Mouse (Mus musculus): ENCODE measurements around the gene Nmnat2. TPM values are rescaled to one million over a fixed set of nuclear protein-coding genes. Genes with fewer than 3 reads are reported as not detected.

Gene Nmnat2
- polyA plus RNA-seq, 1 experiment from 2014 or later = 2.4 TPM

Other genes with a start within 250 kb of the Nmnat2 start
- not detected in 2 replicates for gene Apobec4, start 204.4 kb upstream of the Nmnat2 start, polyA plus RNA-seq (2015; fragmentation: Nextera tagmentation; extraction: Ambion mirVana)
- 42.8 and 46.6 TPM in 2 replicates for gene Rgl1, start 188.6 kb upstream of the Nmnat2 start, polyA plus RNA-seq (2015; fragmentation: Nextera tagmentation; extraction: Ambion mirVana)
- gene Arpc5, start 188.5 kb upstream of the Nmnat2 start, polyA plus RNA-seq (2015; fragmentation: Nextera tagmentation; extraction: Ambion mirVana) = 271 and 274 TPM in 2 replicates
- 6.3 and 6.6 TPM in 2 replicates for gene Ncf2, start 154.8 kb upstream of the Nmnat2 start, polyA plus RNA-seq (2015; fragmentation: Nextera tagmentation; extraction: Ambion mirVana)
- gene Smg7, start 52.3 kb upstream of the Nmnat2 start, polyA plus RNA-seq (2015; fragmentation: Nextera tagmentation; extraction: Ambion mirVana) = 23.6 and 25.9 TPM in 2 replicates
- 12.1 and 12.2 TPM in 2 replicates for gene Lamc2, start 231.5 kb downstream of the Nmnat2 start, polyA plus RNA-seq (2015; fragmentation: Nextera tagmentation; extraction: Ambion mirVana)